Mouse (Mus musculus) limb, embryonic 11.5 days (tissue): ENCODE measurements around the gene Itpr2. TPM values are rescaled to one million over a fixed set of nuclear protein-coding genes. Genes with fewer than 3 reads are reported as not detected.
A peak's percentile ranks its signal among the peaks of the same experiment; 100 is the strongest.

Experiments
- ATAC-seq: fragments of 200-750 bp; cut with Nextera tagmentation; 2 replicates; pipeline ENCODE4 v1.8.0; 2017; ENCODE audit warnings: low read depth; ENCODE audit not compliant: insufficient number of reproducible peaks, low FRiP score, low TSS enrichment
- DNase-seq: peaks from one replicate; pipeline ENCODE4 v3.0.0-alpha.2; 2015; ENCODE audit warnings: low spot score
- H3K27ac ChIP-seq: fragments of 300-500 bp; sonication (generic); replicated peaks from 2 replicates; pipeline ENCODE4 v1.5.1; 2014; ENCODE audit warnings: low read depth, mild to moderate bottlenecking, low read length
- H3K27me3 ChIP-seq: fragments of 300-500 bp; sonication (generic); 2 replicates; pipeline ENCODE4 v1.6.1; 2014; ENCODE audit warnings: mild to moderate bottlenecking, low read length, mixed read lengths; ENCODE audit not compliant: control insufficient read depth, insufficient read depth
- H3K36me3 ChIP-seq: fragments of 300-500 bp; sonication (generic); 2 replicates; pipeline ENCODE4 v1.6.1; 2014; ENCODE audit warnings: mild to moderate bottlenecking, low read length, moderate library complexity, mixed read lengths; ENCODE audit not compliant: control insufficient read depth, insufficient read depth
- H3K4me1 ChIP-seq: fragments of 300-500 bp; sonication (generic); 2 replicates; pipeline ENCODE4 v1.6.1; 2014; ENCODE audit warnings: low read length, mixed read lengths; ENCODE audit not compliant: control insufficient read depth, insufficient read depth
- H3K4me2 ChIP-seq: fragments of 300-500 bp; sonication (generic); 2 replicates; pipeline ENCODE4 v1.6.1; 2014; ENCODE audit warnings: low read depth, mild to moderate bottlenecking, moderate library complexity; ENCODE audit not compliant: severe bottlenecking
- H3K4me3 ChIP-seq: fragments of 300-500 bp; sonication (generic); 2 replicates; pipeline ENCODE4 v1.5.1; 2014; ENCODE audit warnings: low read depth, low read length
- H3K9ac ChIP-seq: fragments of 300-500 bp; sonication (generic); 2 replicates; pipeline ENCODE4 v1.6.1; 2014; ENCODE audit warnings: mild to moderate bottlenecking, low read length
- H3K9me3 ChIP-seq: fragments of 300-500 bp; sonication (generic); 2 replicates; pipeline ENCODE4 v1.6.1; 2016; ENCODE audit warnings: low read length; ENCODE audit not compliant: control insufficient read depth
- WGBS: fragments of 180-500 bp; shearing (Covaris S2); extraction: QIAGEN DNeasy Blood & Tissue Kit; methylation state at CpG from one replicate; pipeline ENCODE4 v1.1.7; 2014; 5-methylcytosine and 5-hydroxymethylcytosine counted together
- polyA plus RNA-seq: library from polyadenylated mRNA; unstranded; fragments of >200 nt; fragmentation: Nextera tagmentation; extraction: Ambion mirVana; gene quantifications from 2 replicates; pipeline ENCODE4 v1.2.1, GENCODE M21; 2014

Itpr2 gene
- polyA plus RNA-seq, 1 experiment from 2014 or later, result 5.7 TPM

DNA sequence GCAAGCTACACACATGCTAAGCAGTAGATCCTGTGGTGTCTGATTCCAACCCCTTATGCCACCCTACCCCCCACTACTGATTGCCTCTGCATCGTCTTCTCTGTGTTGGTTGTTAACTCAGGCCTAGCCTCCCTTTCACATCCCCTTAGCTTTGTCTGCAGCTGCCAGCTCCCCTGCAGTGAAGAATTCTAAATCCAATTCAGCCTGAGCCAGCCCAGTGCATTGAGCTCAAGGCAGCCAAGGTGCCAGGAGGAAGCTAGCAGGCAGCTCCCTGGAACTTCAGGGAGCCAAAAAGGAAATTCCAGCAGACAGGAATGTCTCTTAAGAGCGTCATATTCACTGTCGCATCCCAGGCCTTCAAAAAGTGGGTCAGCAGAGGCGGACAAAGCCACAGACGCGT lies 159.0 kb downstream of the Itpr2 start:
- H3K9me3 ChIP-seq, result no peaks in the 10 kb centered on the region
- no peak overlapping the region for H3K4me3 ChIP-seq
- H3K9ac ChIP-seq, result no peak overlapping the region
- DNase-seq, result no peak
- no peaks in the 10 kb centered on the region for H3K36me3 ChIP-seq
- no peak for ATAC-seq
- H3K27me3 ChIP-seq, result no peaks in the 10 kb centered on the region
- no peak overlapping the region for H3K4me2 ChIP-seq
- 42% methylated on average over 6 of the region's 6 CpGs for WGBS
- H3K27ac ChIP-seq, result no peak overlapping the region
- H3K4me1 ChIP-seq, result no peaks in the 10 kb centered on the region

- no peak overlapping the region for H3K4me2 ChIP-seq
- no peaks in the 10 kb centered on the region for H3K9me3 ChIP-seq
- no peak overlapping the region for H3K9ac ChIP-seq
- DNase-seq, result no peak
- no peak for ATAC-seq
- 77% methylated on average over 3 of the region's 3 CpGs for WGBS
- no peaks in the 10 kb centered on the region for H3K4me1 ChIP-seq
- no peaks in the 10 kb centered on the region for H3K27me3 ChIP-seq
- H3K4me3 ChIP-seq, result no peak overlapping the region
- no peak overlapping the region for H3K27ac ChIP-seq
- H3K36me3 ChIP-seq, result no peaks in the 10 kb centered on the region
Observed at GRCm38 (mm10) chr6:146341934-146342333, 160.1 kb downstream of the Itpr2 start.

- Histone ChIP-seq H3K4me2 (no peak overlapping the region), H3K36me3 (no peaks in the 10 kb centered on the region), H3K27ac (no peak overlapping the region), H3K4me3 (no peak overlapping the region), H3K27me3 (no peaks in the 10 kb centered on the region), H3K4me1 (no peaks in the 10 kb centered on the region), H3K9ac (no peak overlapping the region), H3K9me3 (no peaks in the 10 kb centered on the region)
- ATAC-seq (no peak), DNase-seq (no peak)
- WGBS, result 86% methylated on average over 3 of the region's 3 CpGs
Observed at GRCm38 (mm10) chr6:146341413-146341812, 160.6 kb downstream of the Itpr2 start.

- Histone ChIP-seq H3K4me1 (no peaks in the 10 kb centered on the region), H3K36me3 (no peaks in the 10 kb centered on the region), H3K4me2 (no peak overlapping the region), H3K9me3 (no peaks in the 10 kb centered on the region), H3K27ac (no peak overlapping the region), H3K9ac (no peak overlapping the region), H3K4me3 (no peak overlapping the region), H3K27me3 (no peaks in the 10 kb centered on the region)
- ATAC-seq (no peak), DNase-seq (no peak)
- WGBS, result 92% methylated on average over 5 of the region's 5 CpGs
Observed at GRCm38 (mm10) chr6:146340951-146341350, 161.1 kb downstream of the Itpr2 start.

- no peak overlapping the region for H3K4me3 ChIP-seq
- no peaks in the 10 kb centered on the region for H3K36me3 ChIP-seq
- no peak overlapping the region for H3K4me2 ChIP-seq
- H3K9ac ChIP-seq, result no peak overlapping the region
- ATAC-seq, result no peak
- no peaks in the 10 kb centered on the region for H3K4me1 ChIP-seq
- DNase-seq, result peak; percentile 70
- 61% methylated on average over 10 of the region's 10 CpGs for WGBS
- no peak overlapping the region for H3K27ac ChIP-seq
- H3K9me3 ChIP-seq, result no peaks in the 10 kb centered on the region
- H3K27me3 ChIP-seq, result no peaks in the 10 kb centered on the region
Observed at GRCm38 (mm10) chr6:146339779-146340178, 162.2 kb downstream of the Itpr2 start.

- no peak for DNase-seq
- Histone ChIP-seq H3K27me3 (no peaks in the 10 kb centered on the region), H3K4me2 (no peak overlapping the region), H3K27ac (no peak overlapping the region), H3K4me3 (no peak overlapping the region), H3K9me3 (no peaks in the 10 kb centered on the region), H3K36me3 (no peaks in the 10 kb centered on the region), H3K9ac (no peak overlapping the region), H3K4me1 (no peaks in the 10 kb centered on the region)
- 79% methylated on average over 7 of the region's 7 CpGs for WGBS
- ATAC-seq, result no peak
Observed at GRCm38 (mm10) chr6:146337237-146337636, 164.8 kb downstream of the Itpr2 start.

DNA sequence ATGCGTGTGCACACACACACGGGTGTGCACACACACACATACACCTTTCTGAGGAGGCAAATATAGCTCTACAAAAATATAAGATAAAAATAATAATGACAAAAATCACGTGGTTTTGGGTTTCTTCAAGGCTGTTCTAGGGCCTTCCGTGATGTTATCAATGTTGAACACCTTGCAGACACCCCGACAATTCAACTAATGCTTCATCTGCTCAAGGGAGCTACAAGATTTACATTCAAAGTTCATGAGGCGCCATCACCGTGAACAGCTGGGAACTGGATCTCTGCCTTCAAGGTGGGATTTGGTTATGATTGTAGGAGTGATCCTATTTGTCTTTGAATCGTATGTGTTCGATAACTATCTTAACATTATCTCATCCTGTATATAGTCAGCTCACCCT lies 166.8 kb downstream of the Itpr2 start:
- no peak for DNase-seq
- 94% methylated on average over 9 of the region's 9 CpGs for WGBS
- Histone ChIP-seq H3K9ac (no peak overlapping the region), H3K4me2 (no peak overlapping the region), H3K36me3 (no peaks in the 10 kb centered on the region), H3K27ac (no peak overlapping the region), H3K9me3 (no peaks in the 10 kb centered on the region), H3K27me3 (no peaks in the 10 kb centered on the region), H3K4me1 (no peaks in the 10 kb centered on the region), H3K4me3 (no peak overlapping the region)
- no peak for ATAC-seq

DNA sequence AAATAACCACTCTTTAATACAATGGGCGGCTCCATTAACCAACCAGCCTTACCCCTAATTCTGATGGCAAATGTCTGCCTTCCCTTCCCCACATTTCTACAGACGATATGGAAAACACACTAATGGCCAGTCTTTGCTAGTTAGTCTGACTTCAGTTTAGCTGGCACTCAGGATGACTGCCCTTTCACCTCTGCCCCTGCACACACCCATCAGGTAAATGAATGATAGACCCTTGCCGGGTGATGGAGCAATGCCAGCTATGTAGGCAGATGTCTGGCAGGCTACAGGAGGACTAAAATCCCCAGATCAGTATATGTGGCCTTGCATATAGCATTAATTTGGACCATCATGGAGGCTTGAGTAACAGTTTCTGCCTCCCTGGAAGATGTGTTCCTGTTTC lies 168.5 kb downstream of the Itpr2 start:
- WGBS, result 90% methylated on average over 3 of the region's 3 CpGs

GRCm38 (mm10) chr6:146331017-146331669 lies 170.9 kb downstream of the Itpr2 start:
- no peak for ATAC-seq
- H3K4me3 ChIP-seq, result no peak overlapping the region
- H3K4me2 ChIP-seq, result no peak overlapping the region
- H3K4me1 ChIP-seq, result no peaks in the 10 kb centered on the region
- H3K27me3 ChIP-seq, result no peaks in the 10 kb centered on the region
- H3K9me3 ChIP-seq, result no peaks in the 10 kb centered on the region
- no peak for DNase-seq
- H3K27ac ChIP-seq, result no peak overlapping the region
- H3K36me3 ChIP-seq, result no peaks in the 10 kb centered on the region
- WGBS, result 60% methylated on average over 6 of the region's 6 CpGs
- H3K9ac ChIP-seq, result no peak overlapping the region

More for the DNA sequence above, 168.5 kb downstream of the Itpr2 start:
- Histone ChIP-seq H3K4me2 (no peak overlapping the region), H3K9me3 (no peaks in the 10 kb centered on the region), H3K4me3 (no peak overlapping the region), H3K27ac (no peak overlapping the region), H3K27me3 (no peaks in the 10 kb centered on the region), H3K36me3 (no peaks in the 10 kb centered on the region), H3K4me1 (no peaks in the 10 kb centered on the region), H3K9ac (no peak overlapping the region)
- ATAC-seq, result no peak
- no peak for DNase-seq
